In the genomic region with DNA sequence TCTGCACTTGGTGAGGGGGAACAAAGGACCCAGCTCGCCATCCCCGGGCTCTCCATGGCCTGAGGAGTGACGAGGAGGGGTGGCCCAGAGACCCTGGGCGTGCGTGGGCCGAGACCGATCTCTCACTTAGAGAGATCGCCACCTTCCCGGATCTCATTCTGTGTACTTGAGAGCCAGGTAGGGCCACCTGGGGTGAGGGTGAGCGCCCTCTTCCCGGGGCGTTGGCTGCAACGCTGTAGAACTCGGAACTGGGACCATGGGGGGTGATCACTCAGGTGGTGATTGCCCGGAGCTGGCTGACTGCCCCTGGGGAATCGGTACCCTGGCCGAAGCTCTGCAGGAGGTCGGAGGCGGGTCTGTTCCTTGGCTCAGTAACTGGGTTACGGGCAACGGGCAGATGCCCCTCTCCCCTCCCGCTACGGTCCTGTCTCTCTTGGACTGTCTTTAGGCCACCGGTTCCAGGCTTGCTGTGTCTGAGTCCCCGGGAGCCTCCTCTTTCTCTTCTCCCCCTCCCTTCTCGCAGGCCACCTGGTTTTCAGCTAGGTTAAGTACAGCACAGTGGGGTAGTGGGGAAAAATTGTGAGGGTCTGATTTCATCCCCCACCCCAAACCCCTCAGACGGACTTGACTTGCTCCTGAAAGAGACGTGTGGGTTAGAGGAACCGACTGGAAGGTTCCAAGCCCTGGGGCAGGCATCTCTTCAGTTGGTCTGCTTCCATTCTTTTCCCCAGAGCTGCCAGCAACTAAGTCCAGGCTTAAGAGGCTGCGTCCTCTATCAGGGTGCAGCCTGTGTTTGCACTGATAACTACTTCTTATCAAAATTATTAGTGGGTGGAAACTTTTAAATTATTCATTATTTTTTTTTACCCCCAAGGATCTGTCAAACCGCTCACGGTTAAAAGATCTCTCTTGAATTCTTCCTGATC, we compare ENCODE assay signal across 9 mouse cellular contexts. TPM values are rescaled to one million over a fixed set of nuclear protein-coding genes. Genes with fewer than 3 reads are reported as not detected.
DNase-seq lines count a peak whose midpoint lies in the region; ATAC-seq lines count a peak whose summit lies in the region.
"Had no signal": no experiment of that assay in that cellular context is flagged by ENCODE, and none has a peak within 500 bp of the region (broad histone marks: within the 10 kb centered on the region; RNA-seq: fewer than 3 reads in every experiment).

No protein-coding gene starts in this region.

- peaks cover 12% of the 10 kb centered on the region; the same call in 1 of the 2 replicates for H3K27me3 ChIP-seq in embryonic facial prominence, embryonic 11.5 days (ENCODE audit: control insufficient read depth, insufficient read depth, low read length)
- peaks cover 3% of the 10 kb centered on the region; the same call in 1 of the 2 replicates for H3K27me3 ChIP-seq in midbrain, embryonic 11.5 days (ENCODE audit: control insufficient read depth, insufficient read depth, low read length)

- peak; percentile 72 for ATAC-seq in embryonic facial prominence, embryonic 11.5 days (replicated peaks; ENCODE audit: insufficient number of reproducible peaks, low FRiP score, low TSS enrichment, low read depth)
- ATAC-seq in midbrain, embryonic 11.5 days (ENCODE audit: low FRiP score): peak; percentile 74

- H3K9me3 ChIP-seq in embryonic facial prominence, embryonic 11.5 days (replicated peaks; ENCODE audit: control insufficient read depth, low read length): no peaks in the 10 kb centered on the region
- H3K9me3 ChIP-seq in midbrain, embryonic 11.5 days (ENCODE audit: control insufficient read depth, low read length): no peaks in the 10 kb centered on the region

- peak; percentile 6 for DNase-seq in layer of hippocampus, adult 11-12 months (ENCODE audit: low spot score)
- no peak for DNase-seq in layer of hippocampus, adult 9-10 months (ENCODE audit: low spot score)
- DNase-seq in ZHBTc4 (ENCODE audit: low read depth, low spot score): peak; percentile 45
- peak; percentile 28 for DNase-seq in embryonic facial prominence, embryonic 11.5 days (ENCODE audit: low spot score)
- DNase-seq in heart, postnatal 10 days: peak; percentile 52 to 57
- peak; percentile 89 for DNase-seq in kidney, postnatal 36 days
- DNase-seq in midbrain, embryonic 11.5 days (ENCODE audit: low spot score, missing footprints): peak; percentile 98
- DNase-seq in thymus, postnatal 4 days: peak; percentile 15

- intact Hi-C loops in heart, postnatal 10 days (cut with DNase I): loop anchor here (2.0 to 5.0 kb wide), 2 partner anchors 29 to 70 kb away; no protein-coding TSS in a partner anchor

- peak overlapping the region; percentile 74 for H3K4me3 ChIP-seq in embryonic facial prominence, embryonic 11.5 days (ENCODE audit: low read depth, low read length)
- H3K4me3 ChIP-seq in midbrain, embryonic 11.5 days (ENCODE audit: low read depth, low read length): peak overlapping the region; percentile 85

- no peaks in the 10 kb centered on the region for H3K36me3 ChIP-seq in embryonic facial prominence, embryonic 11.5 days (replicated peaks; ENCODE audit: control insufficient read depth, insufficient read depth, low read depth, low read length)
- no peaks in the 10 kb centered on the region; the same call in 1 of the 2 replicates for H3K36me3 ChIP-seq in midbrain, embryonic 11.5 days (ENCODE audit: control insufficient read depth, insufficient read depth, low read length)

- no peaks in the 10 kb centered on the region; the same call in none of the 2 replicates for H3K4me1 ChIP-seq in embryonic facial prominence, embryonic 11.5 days (ENCODE audit: control insufficient read depth, insufficient read depth, low read length)
- peaks cover 8% of the 10 kb centered on the region; the same call in 1 of the 2 replicates for H3K4me1 ChIP-seq in midbrain, embryonic 11.5 days (ENCODE audit: control insufficient read depth, insufficient read depth, low read length)

- no peak overlapping the region for H3K27ac ChIP-seq in embryonic facial prominence, embryonic 11.5 days (replicated peaks; ENCODE audit: low read depth, low read length)
- H3K27ac ChIP-seq in midbrain, embryonic 11.5 days (ENCODE audit: low read depth, low read length): peak overlapping the region; percentile 46; the same call in 1 of the 2 replicates
- H3K27ac ChIP-seq: macrophage had no signal

- peak overlapping the region; percentile 77 for H3K9ac ChIP-seq in embryonic facial prominence, embryonic 11.5 days (replicated peaks; ENCODE audit: low read length)
- H3K9ac ChIP-seq in midbrain, embryonic 11.5 days (ENCODE audit: low read length): peak overlapping the region; percentile 99

- 7% methylated on average over 31 of the region's 32 CpGs for WGBS in embryonic facial prominence, embryonic 11.5 days
- WGBS in midbrain, embryonic 11.5 days: 5% methylated on average over 32 of the region's 32 CpGs

- peak overlapping the region; percentile 100 for H3K4me2 ChIP-seq in embryonic facial prominence, embryonic 11.5 days (ENCODE audit: low read depth, low read length)
- peak overlapping the region; percentile 49 for H3K4me2 ChIP-seq in midbrain, embryonic 11.5 days

RNA-seq across cellular contexts. Expression of a gene that starts 1.6 kb away (rescaled TPM):
- 0.17 and 0.50 TPM in 2 replicates for polyA plus RNA-seq in embryonic facial prominence, embryonic 11.5 days (2014; fragmentation: Nextera tagmentation; extraction: Ambion mirVana)
- 10 to 100 TPM; 24.6 to 36.4 TPM for total RNA-seq in heart, postnatal 10 days (2021)
- 1.8 and 2.6 TPM in 2 replicates for polyA plus RNA-seq in midbrain, embryonic 11.5 days (2014; fragmentation: Nextera tagmentation; extraction: Ambion mirVana)

RNA-seq across cellular contexts. Expression of a gene that starts 52.6 kb away (rescaled TPM):
- polyA plus RNA-seq in embryonic facial prominence, embryonic 11.5 days (2014; fragmentation: Nextera tagmentation; extraction: Ambion mirVana): 137 and 140 TPM in 2 replicates
- total RNA-seq in heart, postnatal 10 days (2021): 10 to 100 TPM; 12.2 to 16.2 TPM
- 145 and 150 TPM in 2 replicates for polyA plus RNA-seq in midbrain, embryonic 11.5 days (2014; fragmentation: Nextera tagmentation; extraction: Ambion mirVana)
